Mouse (Mus musculus): ENCODE measurements at regions not wholly inside any gene's neighbourhood (a gene's known extent, or its start where the extent isn't known, plus 50 kb on each side); places are given as distances from the start of the nearest gene placed in this dataset.
A peak's percentile ranks its signal among the peaks of the same experiment; 100 is the strongest.
"Not testable (repeated sequence)": the region's sequence is repeated elsewhere in the genome, so short reads cannot be mapped to it uniquely, and the experiment has no call there.

GRCm38 (mm10) chr14:73453164-73453563, 56.7 kb upstream of the Med4 start:
- peaks cover 4% of the 10 kb centered on the region; the same call in 1 of the 2 replicates for H3K4me1 ChIP-seq (ENCODE audit: control insufficient read depth, insufficient read depth, low read length)
- WGBS = 70% methylated on average over 12 of the region's 12 CpGs
- H3K4me3 ChIP-seq (replicated peaks; ENCODE audit: extremely low read depth, low read depth, low read length) = no peak overlapping the region
- DNase-seq = no peak
- no peak for TF ChIP-seq CTCF (IDR thresholded peaks at IDR 0.05; ENCODE audit: insufficient read depth, low read length)

DNA sequence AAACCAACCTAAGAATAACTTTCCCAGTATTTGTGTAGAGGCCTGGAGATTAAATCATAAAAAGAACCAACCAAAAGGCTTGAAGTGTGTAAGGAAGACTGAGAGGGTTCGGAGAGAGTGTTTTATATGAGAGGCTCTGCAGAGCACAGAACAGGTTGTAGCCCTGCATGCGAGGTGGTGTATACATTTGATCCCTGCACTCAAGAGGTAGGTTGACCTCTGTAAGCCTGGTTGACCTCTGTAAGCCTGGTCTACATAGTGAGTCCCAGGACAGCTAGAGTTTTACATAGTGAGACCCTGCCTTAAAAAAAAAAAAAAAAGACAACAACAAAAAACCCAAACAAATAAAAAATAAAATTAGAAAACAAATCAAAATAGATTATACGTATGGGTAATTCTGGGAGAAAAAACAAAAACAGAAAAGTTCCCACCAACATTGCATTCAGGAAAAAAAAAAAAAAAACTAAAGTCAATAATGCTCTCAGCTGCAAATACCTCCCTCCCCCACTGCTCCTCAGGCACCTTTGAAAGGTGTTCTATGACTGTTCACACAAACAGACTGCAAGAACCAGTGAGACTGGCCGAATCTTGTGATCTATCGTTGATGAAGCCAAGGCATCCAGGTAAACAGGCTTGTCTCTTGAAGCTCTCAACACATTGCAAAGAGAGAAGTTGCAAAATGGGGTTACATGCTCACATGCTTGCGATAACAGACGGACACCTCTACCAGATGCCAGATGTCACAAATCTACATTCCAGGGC, 57.3 kb upstream of the Med4 start:
- Histone ChIP-seq H3K4me1 (ENCODE audit: control insufficient read depth, insufficient read depth, low read length) (peaks cover 4% of the 10 kb centered on the region; the same call in 1 of the 2 replicates), H3K4me3 (replicated peaks; ENCODE audit: extremely low read depth, low read depth, low read length) (no peak overlapping the region)
- WGBS = 75% methylated on average over 7 of the region's 7 CpGs
- DNase-seq = no peak
- TF ChIP-seq POLR2A (IDR thresholded peaks at IDR 0.05; ENCODE audit: borderline replicate concordance, extremely low read depth, low read depth, low read length) (no peak), CTCF (IDR thresholded peaks at IDR 0.05; ENCODE audit: insufficient read depth, low read length) (no peak)

GRCm38 (mm10) chr14:73451291-73452045, 58.4 kb upstream of the Med4 start:
- no peak for TF ChIP-seq CTCF (IDR thresholded peaks at IDR 0.05; ENCODE audit: insufficient read depth, low read length)
- TF ChIP-seq POLR2A (IDR thresholded peaks at IDR 0.05; ENCODE audit: borderline replicate concordance, extremely low read depth, low read depth, low read length) = no peak

GRCm38 (mm10) chr14:73449901-73450495, 59.8 kb upstream of the Med4 start:
- DNase-seq = no peak
- WGBS = 63% methylated on average over 6 of the region's 6 CpGs
- TF ChIP-seq CTCF (IDR thresholded peaks at IDR 0.05; ENCODE audit: insufficient read depth, low read length) (no peak), POLR2A (IDR thresholded peaks at IDR 0.05; ENCODE audit: borderline replicate concordance, extremely low read depth, low read depth, low read length) (no peak)
- Histone ChIP-seq H3K4me3 (replicated peaks; ENCODE audit: extremely low read depth, low read depth, low read length) (no peak overlapping the region), H3K4me1 (ENCODE audit: control insufficient read depth, insufficient read depth, low read length) (peaks cover 4% of the 10 kb centered on the region)

More at GRCm38 (mm10) chr14:73451291-73452045, 58.4 kb upstream of the Med4 start:
- H3K4me1 ChIP-seq (ENCODE audit: control insufficient read depth, insufficient read depth, low read length) = peaks cover 4% of the 10 kb centered on the region; the same call in 1 of the 2 replicates
- no peak overlapping the region for H3K4me3 ChIP-seq (replicated peaks; ENCODE audit: extremely low read depth, low read depth, low read length)
- DNase-seq = no peak
- WGBS = 57% methylated on average over 9 of the region's 9 CpGs

GRCm38 (mm10) chr14:73449111-73449510, 60.7 kb upstream of the Med4 start:
- TF ChIP-seq CTCF (IDR thresholded peaks at IDR 0.05; ENCODE audit: insufficient read depth, low read length) (no peak), POLR2A (IDR thresholded peaks at IDR 0.05; ENCODE audit: borderline replicate concordance, extremely low read depth, low read depth, low read length) (no peak)
- Histone ChIP-seq H3K4me3 (replicated peaks; ENCODE audit: extremely low read depth, low read depth, low read length) (no peak overlapping the region), H3K4me1 (ENCODE audit: control insufficient read depth, insufficient read depth, low read length) (peaks cover 4% of the 10 kb centered on the region)
- no peak for DNase-seq
- WGBS = 87% methylated on average over 10 of the region's 10 CpGs

- no peak overlapping the region for H3K4me3 ChIP-seq (replicated peaks; ENCODE audit: extremely low read depth, low read depth, low read length)
- H3K4me1 ChIP-seq (ENCODE audit: control insufficient read depth, insufficient read depth, low read length) = peaks cover 4% of the 10 kb centered on the region
- DNase-seq = peak; percentile 24
- TF ChIP-seq POLR2A (IDR thresholded peaks at IDR 0.05; ENCODE audit: borderline replicate concordance, extremely low read depth, low read depth, low read length) (no peak), CTCF (IDR thresholded peaks at IDR 0.05; ENCODE audit: insufficient read depth, low read length) (no peak)
- 57% methylated on average over 6 of the region's 6 CpGs for WGBS
Measured at GRCm38 (mm10) chr14:73445508-73446256, 60.6 kb upstream of the Itm2b start.

DNA sequence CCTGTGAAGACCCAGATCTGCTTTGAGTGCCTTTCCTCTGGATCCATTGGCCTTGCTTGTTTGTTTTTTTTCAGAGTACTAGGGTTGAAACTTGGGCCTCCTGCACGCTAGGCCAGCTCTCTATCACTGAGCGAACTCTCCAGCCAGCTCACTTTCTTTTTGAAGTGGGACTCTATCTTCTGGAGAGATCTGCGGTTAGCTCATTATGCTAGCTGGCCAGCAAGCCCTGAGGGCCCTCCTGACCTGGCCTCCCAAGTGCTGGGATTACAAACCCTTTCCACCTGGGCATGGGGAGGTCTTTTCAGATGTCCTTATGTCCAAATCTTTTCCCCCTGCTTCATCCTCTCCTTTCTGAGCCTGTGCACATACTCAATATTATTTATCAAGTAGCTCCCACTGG, 59.6 kb upstream of the Itm2b start:
- peak; percentile 23 for DNase-seq
- no peak overlapping the region for H3K4me3 ChIP-seq (replicated peaks; ENCODE audit: extremely low read depth, low read depth, low read length)
- TF ChIP-seq POLR2A (IDR thresholded peaks at IDR 0.05; ENCODE audit: borderline replicate concordance, extremely low read depth, low read depth, low read length) = no peak
- no peak for TF ChIP-seq CTCF (IDR thresholded peaks at IDR 0.05; ENCODE audit: insufficient read depth, low read length)
- H3K4me1 ChIP-seq (ENCODE audit: control insufficient read depth, insufficient read depth, low read length) = no peaks in the 10 kb centered on the region; the same call in none of the 2 replicates
- 59% methylated on average over 3 of the region's 3 CpGs for WGBS

DNA sequence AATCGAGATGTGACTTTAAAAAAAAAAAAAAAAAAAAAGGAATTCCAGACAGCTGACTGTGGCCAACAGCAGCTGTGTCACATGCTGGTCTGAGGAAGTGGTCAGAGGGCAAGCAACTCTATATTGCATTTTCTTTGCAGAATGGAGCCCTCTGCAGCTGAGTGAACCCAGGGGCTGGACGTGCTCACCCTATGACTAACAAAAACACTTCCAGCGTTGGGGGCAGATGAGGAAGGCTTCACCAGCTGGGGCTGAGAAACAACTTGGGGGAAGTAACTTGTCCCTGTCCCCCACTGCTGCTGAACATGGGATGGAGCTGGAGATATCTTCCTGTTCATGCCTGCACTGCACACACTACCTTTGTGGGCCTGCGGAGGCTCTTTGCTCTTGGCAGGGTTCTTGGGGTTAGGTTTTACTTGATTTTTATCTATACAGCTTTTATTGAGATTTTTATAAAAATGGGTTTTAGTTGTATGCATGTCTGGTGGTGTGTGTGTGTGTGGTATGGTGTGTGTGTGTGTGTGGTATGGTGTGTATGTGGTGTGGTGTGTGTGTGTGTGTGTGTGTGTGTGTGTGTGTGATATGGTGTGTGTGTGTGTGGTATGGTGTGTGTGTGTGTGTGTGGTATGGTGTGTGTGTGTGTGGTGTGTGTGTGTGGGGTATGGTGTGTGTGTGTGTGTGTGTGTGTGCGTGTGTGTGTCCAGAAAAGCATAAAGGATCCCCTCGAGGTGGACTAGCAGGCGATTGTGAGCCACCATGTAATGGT, 57.0 kb upstream of the Itm2b start:
- no peak for DNase-seq
- Histone ChIP-seq H3K4me3 (replicated peaks; ENCODE audit: extremely low read depth, low read depth, low read length) (no peak overlapping the region), H3K4me1 (ENCODE audit: control insufficient read depth, insufficient read depth, low read length) (no peaks in the 10 kb centered on the region; the same call in none of the 2 replicates)
- TF ChIP-seq POLR2A (IDR thresholded peaks at IDR 0.05; ENCODE audit: borderline replicate concordance, extremely low read depth, low read depth, low read length) (no peak), CTCF (IDR thresholded peaks at IDR 0.05; ENCODE audit: insufficient read depth, low read length) (no peak)
- WGBS = 63% methylated on average over 7 of the region's 7 CpGs

- not testable (repeated sequence) for DNase-seq; H3K4me1 ChIP-seq (ENCODE audit: control insufficient read depth, insufficient read depth, low read length); H3K4me3 ChIP-seq (replicated peaks; ENCODE audit: extremely low read depth, low read depth, low read length)
- WGBS = 83% methylated on average over 1 of the region's 1 CpGs
Measured at GRCm38 (mm10) chr14:73441206-73441950, 56.3 kb upstream of the Itm2b start.
